Mouse (Mus musculus) embryonic facial prominence, embryonic 11.5 days (tissue): ENCODE data around the gene Tox2. TPM values are rescaled to one million over a fixed set of nuclear protein-coding genes. Genes with fewer than 3 reads are reported as not detected.

Source experiments
- ATAC-seq: fragments of 200-750 bp; cut with Nextera tagmentation; replicated peaks from 2 replicates; pipeline ENCODE4 v1.8.0; 2017; ENCODE audit warnings: low read depth; ENCODE audit not compliant: insufficient number of reproducible peaks, low FRiP score, low TSS enrichment
- DNase-seq: peaks from one replicate; pipeline ENCODE4 v3.0.0-alpha.2; 2015; ENCODE audit warnings: low spot score
- H3K27ac ChIP-seq: fragments of 300-500 bp; sonication (generic); replicated peaks from 2 replicates; pipeline ENCODE4 v1.5.1; 2014; ENCODE audit warnings: mild to moderate bottlenecking, low read depth, low read length, control low read depth
- H3K27me3 ChIP-seq: fragments of 300-500 bp; sonication (generic); 2 replicates; pipeline ENCODE4 v1.6.1; 2014; ENCODE audit warnings: mild to moderate bottlenecking, low read length, moderate library complexity, mixed read lengths; ENCODE audit not compliant: control insufficient read depth, insufficient read depth
- H3K36me3 ChIP-seq: fragments of 300-500 bp; sonication (generic); replicated peaks from 2 replicates; pipeline ENCODE4 v1.6.1; 2014; ENCODE audit warnings: low read depth, mild to moderate bottlenecking, low read length, moderate library complexity, mixed read lengths; ENCODE audit not compliant: control insufficient read depth, insufficient read depth
- H3K4me1 ChIP-seq: fragments of 300-500 bp; sonication (generic); 2 replicates; pipeline ENCODE4 v1.6.1; 2014; ENCODE audit warnings: low read length, mixed read lengths; ENCODE audit not compliant: control insufficient read depth, insufficient read depth
- H3K4me2 ChIP-seq: fragments of 300-500 bp; sonication (generic); 2 replicates; pipeline ENCODE4 v1.6.1; 2014; ENCODE audit warnings: low read depth, mild to moderate bottlenecking, control low read depth, low read length, moderate library complexity
- H3K4me3 ChIP-seq: fragments of 300-500 bp; sonication (generic); 2 replicates; pipeline ENCODE4 v1.5.1; 2014; ENCODE audit warnings: low read depth, low read length, control low read depth
- H3K9ac ChIP-seq: fragments of 300-500 bp; sonication (generic); replicated peaks from 2 replicates; pipeline ENCODE4 v1.6.1; 2014; ENCODE audit warnings: mild to moderate bottlenecking, control low read depth, low read length
- H3K9me3 ChIP-seq: fragments of 300-500 bp; sonication (generic); replicated peaks from 2 replicates; pipeline ENCODE4 v1.6.1; 2016; ENCODE audit warnings: mild to moderate bottlenecking, low read length, inconsistent platforms, mixed read lengths; ENCODE audit not compliant: control insufficient read depth
- WGBS: fragments of 180-500 bp; shearing (Covaris S2); extraction: QIAGEN DNeasy Blood & Tissue Kit; methylation state at CpG from one replicate; pipeline ENCODE4 v1.1.7; 2014; 5-methylcytosine and 5-hydroxymethylcytosine counted together
- polyA plus RNA-seq: library from polyadenylated mRNA; unstranded; fragments of >200 nt; fragmentation: Nextera tagmentation; extraction: Ambion mirVana; gene quantifications from 2 replicates; pipeline ENCODE4 v1.2.1, GENCODE M21; 2014

Tox2 gene
- polyA plus RNA-seq, 1 experiment from 2014 or later = 10.8 TPM

- WGBS = 80% methylated on average over 4 of the region's 4 CpGs
- DNase-seq (no peak), ATAC-seq (no peak)
- no peaks in the 10 kb centered on the region for H3K27me3 ChIP-seq
- H3K4me1 ChIP-seq = no peaks in the 10 kb centered on the region
- no peak overlapping the region for H3K4me3 ChIP-seq
- no peak overlapping the region for H3K27ac ChIP-seq
- no peak overlapping the region for H3K9ac ChIP-seq
- no peaks in the 10 kb centered on the region for H3K9me3 ChIP-seq
- no peaks in the 10 kb centered on the region for H3K36me3 ChIP-seq
- no peak overlapping the region for H3K4me2 ChIP-seq
These were observed 59.1 kb downstream of the Tox2 start for GRCm38 (mm10) chr2:163262055-163262420.

- Histone ChIP-seq H3K4me2 (no peak overlapping the region), H3K27me3 (no peaks in the 10 kb centered on the region), H3K36me3 (no peaks in the 10 kb centered on the region), H3K9ac (no peak overlapping the region), H3K4me3 (no peak overlapping the region), H3K27ac (no peak overlapping the region), H3K4me1 (no peaks in the 10 kb centered on the region), H3K9me3 (no peaks in the 10 kb centered on the region)
- ATAC-seq = no peak
- DNase-seq = no peak
These were observed 64.2 kb downstream of the Tox2 start for GRCm38 (mm10) chr2:163267097-163267496.

DNA sequence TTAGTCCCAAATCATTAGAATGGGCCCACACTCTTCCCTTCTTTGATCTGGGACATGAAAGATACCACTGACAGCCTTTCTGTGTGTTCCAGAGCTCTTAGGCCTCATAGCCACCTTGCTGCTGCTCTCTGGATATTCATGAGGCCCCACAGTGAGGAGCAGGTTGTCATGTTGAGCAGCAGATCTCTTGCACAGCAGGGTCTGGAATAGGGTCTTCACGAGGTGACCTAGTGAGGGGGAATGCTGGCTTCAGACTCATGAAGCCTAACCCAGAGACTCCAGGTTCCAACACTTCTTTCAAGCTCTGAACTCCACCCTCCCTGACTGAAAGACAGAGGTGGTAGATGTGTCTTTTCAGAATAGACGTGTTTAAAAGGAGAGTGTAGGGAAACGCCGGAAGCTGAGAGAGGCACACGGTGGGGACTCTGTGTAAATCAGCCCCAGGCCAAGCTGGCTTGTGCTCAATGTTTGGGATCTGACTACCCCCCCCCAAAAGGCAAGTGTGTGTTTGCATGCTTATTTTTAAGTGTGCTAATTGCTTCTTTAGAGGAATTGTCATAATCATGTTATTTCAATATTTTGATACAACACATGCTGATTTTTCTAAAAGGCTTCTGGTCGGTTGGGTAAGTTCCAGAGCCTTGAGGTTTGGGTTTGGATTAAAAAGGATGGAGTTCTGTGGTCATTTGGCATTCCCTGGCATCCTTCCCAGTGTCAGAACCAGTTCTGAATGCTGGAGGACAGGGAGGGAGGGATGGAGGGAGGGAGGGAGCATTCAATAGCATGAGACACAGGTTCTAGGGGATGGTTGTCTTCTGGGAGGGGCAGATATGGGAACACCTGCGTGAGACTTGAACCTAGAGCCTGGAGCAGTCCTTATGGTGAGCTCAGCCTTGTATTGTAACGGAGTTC lies 68.9 kb downstream of the Tox2 start:
- no peaks in the 10 kb centered on the region for H3K9me3 ChIP-seq
- no peak overlapping the region for H3K27ac ChIP-seq
- no peaks in the 10 kb centered on the region for H3K4me1 ChIP-seq
- H3K4me2 ChIP-seq = no peak overlapping the region
- no peaks in the 10 kb centered on the region for H3K27me3 ChIP-seq
- H3K36me3 ChIP-seq = no peaks in the 10 kb centered on the region
- WGBS = 65% methylated on average over 8 of the region's 8 CpGs
- no peak overlapping the region for H3K9ac ChIP-seq
- DNase-seq (no peak), ATAC-seq (no peak)
- no peak overlapping the region for H3K4me3 ChIP-seq

GRCm38 (mm10) chr2:163273815-163274214 lies 70.9 kb downstream of the Tox2 start:
- Histone ChIP-seq H3K4me3 (no peak overlapping the region), H3K9me3 (no peaks in the 10 kb centered on the region), H3K27me3 (no peaks in the 10 kb centered on the region), H3K4me2 (no peak overlapping the region), H3K4me1 (no peaks in the 10 kb centered on the region), H3K27ac (no peak overlapping the region), H3K36me3 (no peaks in the 10 kb centered on the region), H3K9ac (no peak overlapping the region)
- ATAC-seq = no peak
- WGBS = 75% methylated on average over 8 of the region's 8 CpGs
- no peak for DNase-seq

DNA sequence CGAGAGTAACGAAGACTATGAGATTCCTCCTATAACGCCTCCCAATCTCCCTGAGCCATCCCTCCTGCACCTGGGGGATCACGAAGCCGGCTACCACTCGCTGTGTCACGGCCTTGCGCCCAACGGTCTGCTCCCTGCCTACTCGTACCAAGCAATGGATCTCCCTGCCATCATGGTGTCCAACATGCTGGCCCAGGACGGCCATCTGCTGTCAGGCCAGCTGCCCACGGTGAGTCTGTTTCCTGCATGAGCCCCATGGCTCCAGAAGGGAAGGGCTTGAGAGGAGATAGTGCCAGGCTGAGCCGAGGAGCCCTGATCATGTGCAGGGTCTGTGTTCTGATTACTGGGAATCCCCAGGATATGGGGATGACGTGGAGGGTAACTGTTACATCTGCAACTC lies 73.1 kb downstream of the Tox2 start:
- H3K9me3 ChIP-seq = no peaks in the 10 kb centered on the region
- DNase-seq (no peak), ATAC-seq (no peak)
- H3K4me3 ChIP-seq = no peak overlapping the region
- no peaks in the 10 kb centered on the region for H3K27me3 ChIP-seq
- no peak overlapping the region for H3K27ac ChIP-seq
- H3K4me1 ChIP-seq = no peaks in the 10 kb centered on the region
- H3K4me2 ChIP-seq = no peak overlapping the region
- WGBS = 88% methylated on average over 14 of the region's 14 CpGs
- no peak overlapping the region for H3K9ac ChIP-seq
- no peaks in the 10 kb centered on the region for H3K36me3 ChIP-seq

DNA sequence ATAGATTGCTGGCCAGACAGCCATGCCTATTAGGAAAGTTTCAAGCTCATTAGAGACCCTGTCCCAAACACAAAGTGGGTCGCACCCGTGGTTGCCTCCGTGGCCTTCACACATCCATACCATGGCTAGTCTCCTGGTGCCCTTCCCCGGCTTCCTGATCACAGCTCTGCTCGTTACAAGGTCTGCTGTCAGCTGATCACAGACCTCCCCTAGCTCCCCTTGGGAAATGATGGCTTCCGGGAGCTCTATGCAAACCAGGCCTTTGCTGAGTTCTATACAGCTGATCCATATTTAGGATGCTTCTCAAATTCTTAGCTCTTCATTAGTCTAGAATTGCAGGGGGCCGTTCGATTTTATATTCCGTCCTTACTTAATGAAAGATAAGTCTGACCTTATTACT lies 75.1 kb downstream of the Tox2 start:
- H3K27ac ChIP-seq = no peak overlapping the region
- H3K9me3 ChIP-seq = no peaks in the 10 kb centered on the region
- no peak overlapping the region for H3K4me2 ChIP-seq
- H3K36me3 ChIP-seq = no peaks in the 10 kb centered on the region
- 29% methylated on average over 9 of the region's 9 CpGs for WGBS
- H3K9ac ChIP-seq = no peak overlapping the region
- H3K4me1 ChIP-seq = no peaks in the 10 kb centered on the region
- H3K4me3 ChIP-seq = no peak overlapping the region
- H3K27me3 ChIP-seq = no peaks in the 10 kb centered on the region
- peak; percentile 58 for DNase-seq
- ATAC-seq = no peak

GRCm38 (mm10) chr2:163280636-163281322 lies 77.9 kb downstream of the Tox2 start:
- Histone ChIP-seq H3K27ac (no peak overlapping the region), H3K4me1 (no peaks in the 10 kb centered on the region), H3K36me3 (no peaks in the 10 kb centered on the region), H3K9me3 (no peaks in the 10 kb centered on the region), H3K4me2 (no peak overlapping the region), H3K27me3 (no peaks in the 10 kb centered on the region), H3K9ac (no peak overlapping the region), H3K4me3 (no peak overlapping the region)
- ATAC-seq = no peak
- WGBS = 62% methylated on average over 16 of the region's 23 CpGs
- DNase-seq = peak; percentile 30

DNA sequence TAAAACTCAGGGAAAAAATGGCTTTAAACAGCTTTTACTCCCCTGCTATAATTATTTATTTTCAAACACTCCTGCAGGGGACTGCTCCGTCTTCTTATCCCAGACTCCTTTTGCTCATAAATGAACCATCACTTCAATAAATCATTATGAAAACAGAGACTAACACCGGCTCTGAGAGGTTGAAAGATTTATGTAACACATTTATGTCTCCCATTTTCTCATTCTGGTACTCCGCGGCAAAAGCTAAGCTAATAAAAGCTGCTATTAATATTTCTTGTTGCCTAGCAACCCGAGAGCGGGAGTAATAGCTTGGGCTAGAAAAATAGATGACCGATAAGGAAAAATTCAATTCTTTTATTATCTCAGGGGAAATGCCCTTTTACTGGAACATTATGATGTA lies 81.9 kb downstream of the Tox2 start:
- H3K27me3 ChIP-seq = no peaks in the 10 kb centered on the region
- H3K4me2 ChIP-seq = no peak overlapping the region
- no peak for ATAC-seq
- no peaks in the 10 kb centered on the region for H3K36me3 ChIP-seq
- WGBS = 80% methylated on average over 7 of the region's 7 CpGs
- H3K4me3 ChIP-seq = no peak overlapping the region
- H3K4me1 ChIP-seq = peaks cover 2% of the 10 kb centered on the region; the same call in 1 of the 2 replicates
- H3K9me3 ChIP-seq = no peaks in the 10 kb centered on the region
- H3K9ac ChIP-seq = no peak overlapping the region
- H3K27ac ChIP-seq = no peak overlapping the region
- DNase-seq = no peak
